Mouse (Mus musculus): Measurements from ENCODE around the gene Man1a2.

Gene Man1a2

GRCm38 (mm10) chr3:100568443-100569390 lies 116.6 kb downstream of the Man1a2 start:
- in situ Hi-C loops (cut with MboI, MseI), result loop anchor here (5.0 kb wide), 1 partner anchor 376 kb away; no protein-coding TSS in a partner anchor

- in situ Hi-C loops (cut with MboI, MseI), result loop anchor here (5.0 kb wide), 1 partner anchor 201 kb away; no protein-coding TSS in a partner anchor
Observed at GRCm38 (mm10) chr3:100563565-100563964, 121.7 kb downstream of the Man1a2 start.

GRCm38 (mm10) chr3:100562455-100562854 lies 122.8 kb downstream of the Man1a2 start:
- in situ Hi-C loops (cut with MboI, MseI), result loop anchor here (5.0 kb wide), 1 partner anchor 200 kb away; no protein-coding TSS in a partner anchor

- in situ Hi-C loops (cut with MboI, MseI), result loop anchor here (5.0 kb wide), 1 partner anchor 199 kb away; no protein-coding TSS in a partner anchor
Observed at GRCm38 (mm10) chr3:100561561-100562175, 123.6 kb downstream of the Man1a2 start.

- in situ Hi-C loops (cut with MboI, MseI), result no loop called here
Observed at GRCm38 (mm10) chr3:100559431-100559830, 125.9 kb downstream of the Man1a2 start.

- in situ Hi-C loops (cut with MboI, MseI), result no loop called here
Observed at GRCm38 (mm10) chr3:100558211-100558708, 127.0 kb downstream of the Man1a2 start.

- in situ Hi-C loops (cut with MboI, MseI), result loop anchor here (5.0 kb wide), 1 partner anchor 133 kb away; no protein-coding TSS in a partner anchor
Observed at GRCm38 (mm10) chr3:100554843-100555242, 130.5 kb downstream of the Man1a2 start.

GRCm38 (mm10) chr3:100552171-100552570 lies 133.1 kb downstream of the Man1a2 start:
- in situ Hi-C loops (cut with MboI, MseI), result loop anchor here (5.0 kb wide), 1 partner anchor 130 kb away; no protein-coding TSS in a partner anchor

- in situ Hi-C loops (cut with MboI, MseI), result no loop called here
Observed at GRCm38 (mm10) chr3:100547913-100548292, 137.4 kb downstream of the Man1a2 start.

GRCm38 (mm10) chr3:100547162-100547912 lies 138.0 kb downstream of the Man1a2 start:
- in situ Hi-C loops (cut with MboI, MseI), result no loop called here

GRCm38 (mm10) chr3:100536686-100537085 lies 148.6 kb downstream of the Man1a2 start:
- in situ Hi-C loops (cut with MboI, MseI), result no loop called here

GRCm38 (mm10) chr3:100535902-100536301 lies 149.4 kb downstream of the Man1a2 start:
- in situ Hi-C loops (cut with MboI, MseI), result no loop called here

- in situ Hi-C loops (cut with MboI, MseI), result no loop called here
Observed at GRCm38 (mm10) chr3:100535298-100535697, 150.0 kb downstream of the Man1a2 start.

GRCm38 (mm10) chr3:100534394-100534793 lies 150.9 kb downstream of the Man1a2 start:
- in situ Hi-C loops (cut with MboI, MseI), result no loop called here

GRCm38 (mm10) chr3:100533429-100533828 lies 151.9 kb downstream of the Man1a2 start:
- in situ Hi-C loops (cut with MboI, MseI), result no loop called here

GRCm38 (mm10) chr3:100530919-100531318 lies 154.4 kb downstream of the Man1a2 start:
- in situ Hi-C loops (cut with MboI, MseI), result no loop called here

GRCm38 (mm10) chr3:100530244-100530788 lies 155.0 kb downstream of the Man1a2 start:
- in situ Hi-C loops (cut with MboI, MseI), result no loop called here

GRCm38 (mm10) chr3:100522671-100523070 lies 162.6 kb downstream of the Man1a2 start:
- in situ Hi-C loops (cut with MboI, MseI), result no loop called here

GRCm38 (mm10) chr3:100521626-100522025 lies 163.7 kb downstream of the Man1a2 start:
- in situ Hi-C loops (cut with MboI, MseI), result no loop called here

GRCm38 (mm10) chr3:100515754-100516141 lies 169.6 kb downstream of the Man1a2 start:
- in situ Hi-C loops (cut with MboI, MseI), result loop anchor here (10.0 kb wide), 1 partner anchor 671 kb away; no protein-coding TSS in a partner anchor
